Mouse (Mus musculus): Measurements from ENCODE around the gene Il13ra1. TPM values are rescaled to one million over a fixed set of nuclear protein-coding genes. Genes with fewer than 3 reads are reported as not detected.
A peak's percentile ranks its signal among the peaks of the same experiment; 100 is the strongest.

Gene Il13ra1
- polyA plus RNA-seq, 1 experiment = 0.59 TPM

DNA sequence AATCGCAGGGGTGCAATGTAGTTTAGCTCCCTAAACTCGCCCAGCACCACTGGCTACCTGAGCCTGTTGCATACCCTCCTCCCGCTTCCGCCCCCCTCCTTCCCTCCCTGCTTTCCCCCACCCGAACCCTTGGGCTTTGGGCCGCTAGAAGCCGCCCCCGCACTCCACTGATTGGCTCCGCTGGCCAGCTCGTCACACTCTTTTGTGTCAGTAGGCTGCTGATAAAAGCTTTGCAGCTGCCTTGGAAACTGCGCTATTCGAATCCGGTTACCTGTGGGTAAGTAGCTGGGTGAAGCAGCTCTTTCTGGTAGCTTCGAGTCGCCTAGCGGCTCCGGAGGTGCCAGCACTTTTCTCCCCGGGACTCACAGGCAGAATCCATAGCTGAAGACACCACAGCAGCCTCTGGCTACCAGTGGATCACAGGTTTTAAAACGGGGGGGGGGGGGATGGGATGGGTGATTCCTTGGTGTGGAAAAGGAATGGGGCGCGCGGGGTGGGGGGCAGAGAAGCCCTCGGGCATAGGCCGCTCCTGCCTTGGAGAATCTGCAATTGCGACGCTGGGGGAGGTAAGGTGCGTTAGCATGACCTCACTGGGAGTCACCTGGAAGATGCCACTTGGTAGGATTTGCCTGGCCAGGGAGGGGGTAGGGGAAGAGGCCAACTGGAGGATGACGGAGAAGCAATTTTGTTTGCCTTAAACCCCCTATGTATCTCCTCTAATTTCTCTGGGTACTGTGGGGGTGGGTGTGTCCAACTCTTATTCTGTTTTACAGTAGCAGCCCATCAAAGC, 84.0 kb downstream of the Il13ra1 start, which contains the start of gene Zcchc12:
Zcchc12 (plus strand) TSS at position 169 of the 790 bp plus-strand sequence.
- Histone ChIP-seq H3K36me3 (ENCODE audit: control insufficient read depth, insufficient read depth, low read length) (no peaks in the 10 kb centered on the region), H3K27me3 (ENCODE audit: control insufficient read depth, insufficient read depth, low read length) (no peaks in the 10 kb centered on the region), H3K4me3 (ENCODE audit: control insufficient read depth, low read depth, low read length) (peak within 1 kb of the TSS; percentile 45), H3K27ac (ENCODE audit: control insufficient read depth, insufficient read depth, low read depth, low read length) (no peak within 1 kb of the TSS), H3K4me1 (ENCODE audit: control insufficient read depth, insufficient read depth, low read length) (no peaks in the 10 kb centered on the region)
- TF ChIP-seq POLR2A (IDR thresholded peaks at IDR 0.05; ENCODE audit: control insufficient read depth, low read depth, low read length) (no peak), CTCF (IDR thresholded peaks at IDR 0.05; ENCODE audit: control insufficient read depth, insufficient read depth, insufficient replicate concordance, low read depth, low read length) (no peak)

DNA sequence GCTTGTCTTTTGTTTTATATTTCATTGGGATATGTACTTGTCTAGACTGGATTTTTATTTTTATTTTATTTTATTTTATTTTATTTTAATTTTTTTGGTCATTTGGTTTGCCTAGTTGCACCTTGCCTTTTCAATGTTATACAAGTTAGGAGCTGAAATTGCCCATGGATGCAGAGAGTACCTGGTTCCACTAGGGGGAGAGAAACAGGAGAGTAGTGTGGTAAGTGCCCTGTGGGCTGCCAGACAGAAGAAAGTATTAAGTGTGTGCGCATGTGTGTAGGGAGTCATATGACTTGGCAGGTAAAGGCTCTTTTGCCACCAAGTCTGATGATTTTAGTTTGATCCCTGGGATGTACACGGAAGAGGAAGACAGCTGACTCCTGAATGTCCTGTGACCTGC, 97.6 kb downstream of the Il13ra1 start:
- H3K4me3 ChIP-seq (ENCODE audit: control insufficient read depth, low read depth, low read length) = no peak overlapping the region
- H3K4me1 ChIP-seq (ENCODE audit: control insufficient read depth, insufficient read depth, low read length) = peaks cover 3% of the 10 kb centered on the region; the same call in 1 of the 2 replicates
- no peaks in the 10 kb centered on the region for H3K36me3 ChIP-seq (ENCODE audit: control insufficient read depth, insufficient read depth, low read length)
- TF ChIP-seq POLR2A (IDR thresholded peaks at IDR 0.05; ENCODE audit: control insufficient read depth, low read depth, low read length) (no peak), CTCF (IDR thresholded peaks at IDR 0.05; ENCODE audit: control insufficient read depth, insufficient read depth, insufficient replicate concordance, low read depth, low read length) (no peak)
- H3K27me3 ChIP-seq (ENCODE audit: control insufficient read depth, insufficient read depth, low read length) = no peaks in the 10 kb centered on the region
- no peak overlapping the region for H3K27ac ChIP-seq (ENCODE audit: control insufficient read depth, insufficient read depth, low read depth, low read length)

DNA sequence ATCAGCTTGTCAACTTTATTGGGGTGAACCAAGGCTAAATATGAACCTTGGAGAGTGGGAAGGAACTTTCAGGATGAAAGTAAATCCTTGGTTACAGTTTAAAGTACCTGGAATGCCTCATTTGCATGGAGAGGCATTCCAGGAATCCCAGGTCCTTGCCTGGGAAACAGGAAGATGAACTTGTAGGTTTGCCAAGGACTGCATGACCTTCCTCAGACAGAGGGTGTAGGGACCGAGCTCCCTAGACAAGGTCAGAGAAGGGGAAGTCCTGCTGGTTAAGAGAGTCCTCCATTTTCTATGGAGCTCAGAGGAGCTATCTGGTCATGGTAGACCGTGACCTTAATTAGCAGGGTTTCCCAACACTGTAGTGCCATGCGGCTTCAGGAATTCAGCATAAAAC, 99.3 kb downstream of the Il13ra1 start:
- Histone ChIP-seq H3K4me1 (ENCODE audit: control insufficient read depth, insufficient read depth, low read length) (peaks cover 3% of the 10 kb centered on the region; the same call in 1 of the 2 replicates), H3K27ac (ENCODE audit: control insufficient read depth, insufficient read depth, low read depth, low read length) (no peak overlapping the region), H3K4me3 (ENCODE audit: control insufficient read depth, low read depth, low read length) (no peak overlapping the region), H3K27me3 (ENCODE audit: control insufficient read depth, insufficient read depth, low read length) (no peaks in the 10 kb centered on the region), H3K36me3 (ENCODE audit: control insufficient read depth, insufficient read depth, low read length) (no peaks in the 10 kb centered on the region)
- no peak for TF ChIP-seq CTCF (IDR thresholded peaks at IDR 0.05; ENCODE audit: control insufficient read depth, insufficient read depth, insufficient replicate concordance, low read depth, low read length)
- TF ChIP-seq POLR2A (IDR thresholded peaks at IDR 0.05; ENCODE audit: control insufficient read depth, low read depth, low read length) = no peak

Other genes with a start within 250 kb of the Il13ra1 start
- gene Dock11, start 223.3 kb upstream of the Il13ra1 start, polyA plus RNA-seq (2012; rRNA removed) = 0.26 and 0.52 TPM in 2 replicates
- 1.4 and 1.7 TPM in 2 replicates for gene Zcchc12, start 83.8 kb downstream of the Il13ra1 start, polyA plus RNA-seq (2012; rRNA removed)
- 7.7 and 10.4 TPM in 2 replicates for gene Lonrf3, start 216.2 kb downstream of the Il13ra1 start, polyA plus RNA-seq (2012; rRNA removed)

All from testis, adult 2 months (tissue).